ENCODE assay signal across 9 mouse cellular contexts in the genomic region with DNA sequence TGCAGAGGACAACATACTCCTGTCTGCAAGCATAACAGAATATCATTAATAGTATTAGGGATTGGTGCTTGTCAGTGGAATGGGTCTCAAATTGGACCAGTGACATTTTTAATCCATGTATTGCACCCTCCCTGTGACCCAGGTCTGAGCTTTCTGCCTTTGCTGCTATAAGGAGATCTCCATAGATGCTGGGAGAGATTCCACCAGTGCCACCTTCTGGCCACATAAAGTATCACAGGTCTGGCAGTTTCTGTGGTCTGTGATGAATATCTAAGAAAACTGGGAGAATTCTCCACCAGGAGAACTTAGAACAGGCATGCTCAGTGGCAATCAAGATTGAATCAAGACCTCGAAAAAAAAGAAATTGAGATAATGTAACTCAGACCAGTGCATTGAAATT.
A peak's percentile ranks its signal among the peaks of the same experiment; 100 is the strongest.
DNase-seq lines count a peak whose midpoint lies in the region; ATAC-seq and TF ChIP-seq lines count a peak whose summit lies in the region.
"Had no signal": no experiment of that assay in that cellular context is flagged by ENCODE, and none has a peak within 500 bp of the region (broad histone marks: within the 10 kb centered on the region; RNA-seq: fewer than 3 reads in every experiment).

No protein-coding gene starts in this region.

- H3K27me3 ChIP-seq in liver, adult 2 months (ENCODE audit: control insufficient read depth, insufficient read depth, low read length): no peaks in the 10 kb centered on the region
- no peaks in the 10 kb centered on the region for H3K27me3 ChIP-seq in liver, embryonic 11.5 days (replicated peaks; ENCODE audit: control insufficient read depth, insufficient read depth, low read length)
- H3K27me3 ChIP-seq in hindbrain, embryonic 11.5 days (ENCODE audit: control insufficient read depth, insufficient read depth, low read length): no peaks in the 10 kb centered on the region
- H3K27me3 ChIP-seq in midbrain, embryonic 12.5 days: no peaks in the 10 kb centered on the region
- H3K27me3 ChIP-seq: embryonic facial prominence, embryonic 15.5 days had no signal

- H3K9me3 ChIP-seq in liver, embryonic 11.5 days (ENCODE audit: control insufficient read depth, low read length): no peaks in the 10 kb centered on the region
- H3K9me3 ChIP-seq in hindbrain, embryonic 11.5 days (ENCODE audit: control insufficient read depth, low read length): no peaks in the 10 kb centered on the region
- no peaks in the 10 kb centered on the region for H3K9me3 ChIP-seq in midbrain, embryonic 12.5 days
- H3K9me3 ChIP-seq: embryonic facial prominence, embryonic 15.5 days had no signal

- no peak overlapping the region for H3K9ac ChIP-seq in liver, adult 2 months (ENCODE audit: low read depth, low read length)
- H3K9ac ChIP-seq in liver, embryonic 11.5 days (ENCODE audit: low read depth, low read length): no peak overlapping the region
- H3K9ac ChIP-seq in hindbrain, embryonic 11.5 days (ENCODE audit: low read depth, low read length): no peak overlapping the region
- no peak overlapping the region for H3K9ac ChIP-seq in midbrain, embryonic 12.5 days (replicated peaks)
- H3K9ac ChIP-seq: embryonic facial prominence, embryonic 15.5 days had no signal

- H3K4me2 ChIP-seq in liver, embryonic 11.5 days: no peak overlapping the region
- H3K4me2 ChIP-seq in hindbrain, embryonic 11.5 days (replicated peaks; ENCODE audit: low read depth, low read length): no peak overlapping the region
- no peak overlapping the region for H3K4me2 ChIP-seq in midbrain, embryonic 12.5 days (replicated peaks)
- H3K4me2 ChIP-seq: embryonic facial prominence, embryonic 15.5 days had no signal

- H3K4me1 ChIP-seq in liver, adult 2 months (ENCODE audit: control insufficient read depth, insufficient read depth, low read length): no peaks in the 10 kb centered on the region
- H3K4me1 ChIP-seq in liver, embryonic 11.5 days (replicated peaks; ENCODE audit: control insufficient read depth, insufficient read depth, low read length): no peaks in the 10 kb centered on the region
- no peaks in the 10 kb centered on the region for H3K4me1 ChIP-seq in hindbrain, embryonic 11.5 days (replicated peaks; ENCODE audit: control insufficient read depth, insufficient read depth, low read length)
- H3K4me1 ChIP-seq in midbrain, embryonic 12.5 days: no peaks in the 10 kb centered on the region
- H3K4me1 ChIP-seq: embryonic facial prominence, embryonic 15.5 days had no signal

- no peaks in the 10 kb centered on the region for H3K79me2 ChIP-seq in liver, adult 2 months (ENCODE audit: control insufficient read depth, insufficient read depth, low read length)

- 28% methylated on average over 1 of the region's 1 CpGs for WGBS in liver, adult 2 months
- 41% methylated on average over 1 of the region's 1 CpGs for WGBS in liver, embryonic 11.5 days
- 64% methylated on average over 1 of the region's 1 CpGs for WGBS in hindbrain, embryonic 11.5 days
- WGBS in midbrain, embryonic 12.5 days: 44% methylated on average over 1 of the region's 1 CpGs

- no peak overlapping the region for H3K27ac ChIP-seq in liver, adult 2 months (replicated peaks; ENCODE audit: insufficient read depth, low read depth, low read length)
- no peak overlapping the region for H3K27ac ChIP-seq in liver, embryonic 11.5 days (ENCODE audit: low read depth, low read length)
- H3K27ac ChIP-seq in hindbrain, embryonic 11.5 days (ENCODE audit: low read depth, low read length): no peak overlapping the region
- H3K27ac ChIP-seq in midbrain, embryonic 12.5 days (replicated peaks): no peak overlapping the region
- H3K27ac ChIP-seq: embryonic facial prominence, embryonic 15.5 days had no signal

- peak; percentile 42 for TF ChIP-seq CTCF in liver, adult 2 months (IDR thresholded peaks at IDR 0.05; ENCODE audit: low read depth, low read length)

- peak; percentile 17 for DNase-seq in liver, adult 2 months (ENCODE audit: extremely low read depth, low read depth, low spot score)
- DNase-seq in liver, embryonic 11.5 days (ENCODE audit: low spot score): no peak
- peak; percentile 75 for DNase-seq in R1 (ENCODE audit: low read depth, low spot score)
- DNase-seq in embryo, embryonic 11.5 days (ENCODE audit: low read depth, low spot score): peak; percentile 7
- peak; percentile 68 for DNase-seq in hindbrain, embryonic 11.5 days (ENCODE audit: low spot score)
- peak; percentile 42 to 58 for DNase-seq in layer of hippocampus, postnatal 14 days (ENCODE audit: low spot score in 2 of 2)

- no peak for TF ChIP-seq POLR2A in liver, adult 2 months (IDR thresholded peaks at IDR 0.05; ENCODE audit: extremely low read depth, insufficient read depth, low read length)

- ATAC-seq in liver, embryonic 11.5 days (replicated peaks; ENCODE audit: low FRiP score): no peak
- peak; percentile 67; the same call in 1 of the 2 replicates for ATAC-seq in hindbrain, embryonic 11.5 days (ENCODE audit: low FRiP score)
- peak; percentile 67 for ATAC-seq in midbrain, embryonic 12.5 days (ENCODE audit: low FRiP score, low read depth)
- ATAC-seq in inflammation-experienced regulatory T-cells, adult 6 months: no peak

- H3K36me3 ChIP-seq in liver, adult 2 months (ENCODE audit: control insufficient read depth, insufficient read depth, low read length): no peaks in the 10 kb centered on the region
- no peaks in the 10 kb centered on the region for H3K36me3 ChIP-seq in liver, embryonic 11.5 days (ENCODE audit: control insufficient read depth, insufficient read depth, low read length)
- H3K36me3 ChIP-seq in hindbrain, embryonic 11.5 days (ENCODE audit: control insufficient read depth, insufficient read depth, low read length): no peaks in the 10 kb centered on the region
- no peaks in the 10 kb centered on the region for H3K36me3 ChIP-seq in midbrain, embryonic 12.5 days
- H3K36me3 ChIP-seq: embryonic facial prominence, embryonic 15.5 days had no signal

- H3K4me3 ChIP-seq in liver, adult 2 months (ENCODE audit: insufficient read depth, low read depth, low read length): no peak overlapping the region
- H3K4me3 ChIP-seq in liver, embryonic 11.5 days (ENCODE audit: low read depth, low read length): no peak overlapping the region
- H3K4me3 ChIP-seq in hindbrain, embryonic 11.5 days (ENCODE audit: low read depth, low read length): no peak overlapping the region
- H3K4me3 ChIP-seq in midbrain, embryonic 12.5 days: no peak overlapping the region
- H3K4me3 ChIP-seq: embryonic facial prominence, embryonic 15.5 days had no signal

Comparison
In these comparisons a context has a peak if more than half of its experiments do, and no peak if none do; other contexts are left out.
1. ATAC-seq: peak in hindbrain, embryonic 11.5 days (single experiment) and midbrain, embryonic 12.5 days (single experiment); none in liver, embryonic 11.5 days (single experiment) and inflammation-experienced regulatory T-cells, adult 6 months (single experiment).